Mouse (Mus musculus) lung, adult 10 weeks (tissue): ENCODE data around the gene Prrt3. TPM values are rescaled to one million over a fixed set of nuclear protein-coding genes. Genes with fewer than 3 reads are reported as not detected.

ENCODE experiments used
- polyA plus RNA-seq: library from polyadenylated mRNA; stranded (reverse); fragments of 350-450 nt; fragmentation: Illumina TruSeq; extraction: RNeasy Lipid Tissue Mini Kit (QIAGEN cat#74804); gene quantifications from one replicate; pipeline ENCODE4 v1.2.3, GENCODE M21; 2014; ENCODE audit warnings: low read depth, low replicate concordance; ENCODE audit not compliant: insufficient read depth

The Prrt3 gene
- not detected for polyA plus RNA-seq

GRCm38 (mm10) chr6:113501388-113502084, at the start of gene Prrt3:
Prrt3 (minus strand) TSS chr6:113501931.

DNA sequence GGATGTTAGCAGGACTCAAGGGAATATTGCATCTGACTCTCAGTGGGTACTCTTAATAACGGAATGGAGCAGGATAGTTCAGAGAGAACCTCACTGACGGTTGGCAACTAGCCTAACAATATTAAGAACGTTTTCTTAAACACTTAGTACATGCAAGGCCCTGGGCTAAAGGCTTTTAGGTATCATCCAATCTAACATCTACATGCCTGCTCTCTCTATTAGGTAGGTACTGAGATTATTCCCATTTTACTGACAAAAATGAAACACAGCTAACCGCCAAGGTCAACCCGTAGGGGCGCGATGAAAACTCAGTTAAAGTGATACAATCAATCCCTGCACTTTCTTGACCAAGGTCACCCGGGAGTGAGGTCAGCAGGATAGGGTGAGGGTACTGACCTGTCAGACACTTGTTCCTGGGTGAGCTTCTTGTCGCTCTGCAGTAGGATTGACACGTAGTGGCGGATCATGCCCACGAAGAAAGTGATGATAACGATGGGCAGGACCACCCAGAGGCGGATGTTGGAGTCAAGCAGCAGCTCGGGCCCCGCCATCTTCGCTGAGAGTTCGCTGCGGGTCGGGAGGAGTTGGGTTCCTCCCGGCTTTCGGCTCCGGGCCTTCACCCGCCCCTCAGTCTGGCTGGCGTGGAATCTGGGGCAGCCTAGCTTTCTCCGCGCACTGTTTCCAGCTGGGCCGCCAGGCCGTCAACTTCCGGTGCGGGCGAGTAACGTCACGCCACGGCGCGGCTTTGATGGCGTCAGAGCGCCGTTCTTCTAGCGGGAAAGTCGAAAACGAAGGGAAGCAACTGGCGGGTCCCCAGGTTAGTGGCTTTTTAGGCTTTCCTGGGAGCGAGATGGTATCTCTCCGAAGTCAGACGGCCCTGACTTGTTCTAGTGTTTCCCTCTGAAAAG, 29.5 kb upstream of the Prrt3 start, which contains the start of the genes Emc3 and Fancd2:
Gene Emc3 (minus strand): TSS at position 721 of the 908 bp plus-strand sequence.
Gene Fancd2 (plus strand): TSS at position 751 of the 908 bp plus-strand sequence.

DNA sequence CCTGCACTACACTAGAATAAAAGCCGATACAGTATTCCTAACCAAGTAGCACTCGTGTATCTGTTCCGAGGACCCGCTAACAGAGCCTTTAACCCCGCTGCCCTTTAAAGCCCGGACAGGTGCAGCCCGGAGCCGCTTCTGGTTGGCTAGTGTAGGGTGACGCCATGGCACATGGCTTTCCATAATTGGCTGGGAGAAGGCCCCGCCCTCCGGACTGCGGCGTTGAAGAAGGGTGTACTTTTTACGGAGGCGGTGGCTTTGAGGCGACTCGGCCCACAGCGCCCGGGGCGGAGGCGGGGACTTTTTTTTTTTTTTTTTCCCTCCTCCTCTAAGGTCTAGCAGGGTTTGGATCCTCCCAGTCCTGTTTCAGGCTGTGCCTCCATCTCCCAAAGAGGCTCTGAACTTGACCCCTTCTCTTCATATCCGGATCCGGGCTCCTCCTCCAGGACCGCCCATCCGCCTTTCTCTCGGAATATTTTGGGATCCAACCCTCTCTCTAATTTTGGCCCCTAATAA, 18.6 kb downstream of the Prrt3 start, which contains the start of gene Creld1:
Gene Creld1 (plus strand): TSS at position 198 of the 516 bp plus-strand sequence.

DNA sequence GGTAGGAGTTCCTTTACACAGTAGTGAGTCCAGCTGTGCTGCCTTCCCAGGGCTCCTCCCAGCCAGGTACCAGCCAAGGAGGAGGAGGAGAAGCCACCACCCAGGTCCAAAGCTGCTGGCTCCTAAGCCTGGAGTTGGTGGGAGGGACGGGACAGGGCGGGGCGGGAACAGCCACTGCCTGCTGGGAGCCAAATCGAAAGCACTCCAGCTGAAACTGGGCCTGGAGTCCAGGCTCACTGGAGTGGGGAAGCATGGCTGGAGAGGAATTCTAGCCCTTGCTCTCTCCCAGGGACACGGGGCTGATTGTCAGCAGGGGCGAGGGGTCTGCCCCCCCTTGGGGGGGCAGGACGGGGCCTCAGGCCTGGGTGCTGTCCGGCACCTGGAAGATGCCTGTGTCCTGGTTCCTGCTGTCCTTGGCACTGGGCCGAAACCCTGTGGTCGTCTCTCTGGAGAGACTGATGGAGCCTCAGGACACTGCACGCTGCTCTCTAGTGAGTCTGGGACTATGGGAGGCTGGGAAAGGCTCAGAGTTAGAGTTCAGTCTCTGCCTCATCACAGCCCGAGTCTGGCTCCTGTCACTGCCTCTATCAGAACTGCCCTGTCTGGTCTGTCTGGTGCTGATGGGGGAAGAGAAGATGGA, 30.3 kb downstream of the Prrt3 start, which contains the start of gene Il17rc:
Gene Il17rc (plus strand): TSS at position 131 of the 640 bp plus-strand sequence.

DNA sequence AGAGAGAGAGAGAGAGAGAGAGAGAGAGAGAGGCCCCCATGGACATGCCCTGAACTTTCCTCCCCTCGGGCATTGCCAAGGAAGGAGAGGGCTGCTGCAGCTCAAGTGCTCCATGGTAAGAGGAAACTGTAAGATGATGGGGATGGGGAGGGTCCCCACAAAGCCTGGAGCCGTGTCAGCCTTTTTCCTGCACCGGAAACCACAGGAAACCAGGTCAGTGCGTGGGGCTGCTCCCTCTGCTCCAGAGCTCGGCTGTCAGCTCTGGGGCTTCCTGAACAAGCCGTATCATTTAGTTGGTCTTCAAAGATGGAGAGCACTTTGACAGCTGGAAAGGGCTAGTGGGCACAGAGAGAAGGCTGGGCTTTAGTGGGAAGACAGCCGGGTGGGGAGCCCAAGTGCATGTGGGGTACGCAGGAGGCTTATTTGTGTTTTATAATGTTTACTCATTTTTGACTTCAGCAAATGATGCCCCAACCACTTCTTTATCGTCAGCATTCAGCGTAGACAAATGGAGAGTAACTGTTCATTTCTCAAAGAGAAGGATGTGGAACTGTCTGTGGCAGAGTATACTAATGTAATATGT, 43.7 kb downstream of the Prrt3 start, which contains the start of gene Il17re:
Gene Il17re (plus strand): TSS at position 533 of the 583 bp plus-strand sequence.

Other genes starting within 250 kb of the Prrt3 start
- gene Cpne9, start 219.6 kb downstream of the Prrt3 start, polyA plus RNA-seq, result not detected
- 9.6 TPM for gene Brpf1, start 194.8 kb downstream of the Prrt3 start, polyA plus RNA-seq
- gene Ogg1, start 175.0 kb downstream of the Prrt3 start, polyA plus RNA-seq, result 11.0 TPM
- gene Camk1, start 157.9 kb downstream of the Prrt3 start, polyA plus RNA-seq, result 84.4 TPM
- 24.5 TPM for gene Tada3, start 124.0 kb downstream of the Prrt3 start, polyA plus RNA-seq
- gene Arpc4, start 123.8 kb downstream of the Prrt3 start, polyA plus RNA-seq, result 168 TPM
- 6.7 TPM for gene Ttll3, start 112.7 kb downstream of the Prrt3 start, polyA plus RNA-seq
- 9.6 TPM for gene Rpusd3, start 82.6 kb downstream of the Prrt3 start, polyA plus RNA-seq
- 63.1 TPM for gene Cidec, start 66.2 kb downstream of the Prrt3 start, polyA plus RNA-seq
- gene Jagn1, start 59.4 kb downstream of the Prrt3 start, polyA plus RNA-seq, result 38.2 TPM
- gene Il17re, start 43.4 kb downstream of the Prrt3 start, polyA plus RNA-seq, result 8.9 TPM
- gene Il17rc, start 30.5 kb downstream of the Prrt3 start, polyA plus RNA-seq, result 27.3 TPM
- gene Creld1, start 18.6 kb downstream of the Prrt3 start, polyA plus RNA-seq, result 27.6 TPM
- 62.9 TPM for gene Emc3, start 29.7 kb upstream of the Prrt3 start, polyA plus RNA-seq
- 0.34 TPM for gene Fancd2, start 29.8 kb upstream of the Prrt3 start, polyA plus RNA-seq
- gene Fancd2os, start 98.8 kb upstream of the Prrt3 start, polyA plus RNA-seq, result not detected
- gene Brk1, start 102.8 kb upstream of the Prrt3 start, polyA plus RNA-seq, result 208 TPM
- gene Vhl, start 122.0 kb upstream of the Prrt3 start, polyA plus RNA-seq, result 16.4 TPM
- gene Irak2, start 136.5 kb upstream of the Prrt3 start, polyA plus RNA-seq, result 28.6 TPM
- gene Tatdn2, start 195.1 kb upstream of the Prrt3 start, polyA plus RNA-seq, result 19.1 TPM
- gene Ghrl, start 217.9 kb upstream of the Prrt3 start, polyA plus RNA-seq, result 5.0 TPM
- gene Sec13, start 238.8 kb upstream of the Prrt3 start, polyA plus RNA-seq, result 121 TPM